Mouse (Mus musculus) mouse trophoblast stem cell (cell line): ENCODE data around the gene Dcaf6.

Experiments
- in situ Hi-C, 2 experiments: fragments of 300-500 bp; cut with MseI, MboI; formaldehyde crosslinking; loops; 2 replicates in 1 of 2; 3 replicates in 1 of 2; pipeline ENCODE4 v1.15.1; 2025

The Dcaf6 gene

DNA sequence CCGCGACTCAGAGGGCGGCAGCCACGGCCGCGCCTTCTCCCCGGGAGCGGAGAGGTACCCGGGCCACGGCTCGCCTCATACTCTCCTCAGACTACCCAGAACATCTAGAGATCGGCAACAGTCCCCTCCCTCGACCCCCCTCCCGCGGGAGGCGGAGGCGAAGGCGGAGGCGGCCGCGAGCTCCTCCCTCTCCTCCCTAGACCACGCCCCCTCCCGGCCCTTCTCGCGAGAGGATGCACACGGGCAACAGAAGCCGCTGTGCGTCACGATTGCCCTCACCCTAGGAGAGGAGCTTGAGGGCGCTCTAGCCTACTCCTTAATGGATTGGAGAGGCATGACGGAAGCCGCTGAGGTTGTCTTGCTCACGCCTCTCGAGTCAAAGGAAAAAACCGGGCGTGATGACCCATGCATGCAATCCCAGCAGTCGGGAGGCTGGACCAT, at the start of gene Dcaf6, which contains the start of gene Mpc2:
Gene Dcaf6, minus strand, starts transcription at position 116 of the 441 bp plus-strand sequence.
Gene Mpc2, plus strand, starts transcription at position 278 of the 441 bp plus-strand sequence.
- in situ Hi-C loops: no loop called here

DNA sequence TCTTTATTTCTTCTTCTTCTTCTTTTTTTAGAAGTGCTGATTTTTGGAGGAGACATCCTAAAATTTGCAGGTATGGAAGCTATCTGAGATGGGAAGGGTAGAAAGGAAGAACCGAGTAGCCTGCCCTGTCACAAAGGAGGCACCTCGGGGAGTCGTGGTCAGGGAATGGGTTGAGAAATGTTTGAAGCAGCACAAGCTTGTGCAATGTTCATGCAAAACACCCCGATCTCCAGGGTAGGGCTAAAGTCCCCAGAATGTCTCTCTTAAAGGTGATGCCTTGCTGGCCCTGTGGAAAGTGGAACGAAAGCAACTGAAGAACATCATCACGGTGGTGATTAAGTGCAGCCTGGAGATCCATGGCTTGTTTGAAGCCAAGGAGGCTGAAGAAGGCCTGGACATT, 46.0 kb upstream of the Dcaf6 start:
- in situ Hi-C loops: no loop called here

DNA sequence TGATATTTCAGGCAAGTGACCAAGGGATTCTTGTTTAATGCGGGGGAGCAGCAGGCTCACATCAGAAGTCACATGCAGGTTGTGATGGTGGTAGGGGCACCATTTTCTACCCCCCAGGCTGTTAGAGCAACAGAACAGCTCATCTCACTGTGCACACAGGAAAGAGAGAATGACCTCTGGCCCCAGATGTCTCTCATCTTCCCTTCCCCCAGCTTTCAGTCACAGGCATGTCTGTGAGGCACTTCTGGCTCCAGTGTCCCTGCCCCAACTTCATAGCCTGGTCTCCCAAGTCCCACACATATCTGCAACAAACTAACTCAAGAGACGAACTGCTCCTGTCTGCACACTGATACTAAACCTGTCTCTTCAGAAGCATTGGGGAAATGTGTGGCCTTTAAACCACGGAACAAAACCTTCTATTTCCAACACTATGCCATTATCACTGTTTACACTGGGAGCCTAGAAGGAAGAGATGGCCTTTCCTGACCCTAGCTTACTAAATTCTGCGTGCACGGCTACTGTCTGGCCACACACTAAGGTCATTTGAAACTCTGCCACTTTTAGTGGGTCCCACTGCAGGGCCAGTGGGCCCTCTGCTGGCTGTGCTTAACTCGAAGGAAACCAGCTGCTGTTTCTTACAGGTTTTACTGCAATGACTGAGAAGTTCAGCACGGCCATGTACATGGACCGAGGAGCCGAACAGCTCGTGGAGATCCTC, 43.2 kb upstream of the Dcaf6 start:
- in situ Hi-C loops: no loop called here

DNA sequence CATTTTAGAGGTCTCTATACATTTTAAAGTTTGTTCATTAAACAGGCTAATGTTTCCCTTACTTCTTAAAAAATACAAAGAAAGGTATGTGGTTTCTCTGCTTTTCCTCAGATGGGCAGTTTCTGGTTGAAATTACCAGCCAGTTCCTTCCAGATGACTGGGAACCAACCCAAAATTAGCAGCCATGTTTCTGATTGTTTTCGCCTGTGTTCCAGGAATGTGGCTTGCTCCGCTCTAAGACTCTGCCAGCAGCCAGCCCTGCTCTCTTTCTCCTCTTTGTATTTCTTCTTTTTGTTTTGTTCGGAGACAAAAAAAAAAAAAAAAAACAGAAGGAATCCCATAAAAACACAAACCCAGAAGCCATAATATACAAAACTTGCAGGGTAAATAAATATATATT, 38.6 kb upstream of the Dcaf6 start:
- in situ Hi-C loops: no loop called here

DNA sequence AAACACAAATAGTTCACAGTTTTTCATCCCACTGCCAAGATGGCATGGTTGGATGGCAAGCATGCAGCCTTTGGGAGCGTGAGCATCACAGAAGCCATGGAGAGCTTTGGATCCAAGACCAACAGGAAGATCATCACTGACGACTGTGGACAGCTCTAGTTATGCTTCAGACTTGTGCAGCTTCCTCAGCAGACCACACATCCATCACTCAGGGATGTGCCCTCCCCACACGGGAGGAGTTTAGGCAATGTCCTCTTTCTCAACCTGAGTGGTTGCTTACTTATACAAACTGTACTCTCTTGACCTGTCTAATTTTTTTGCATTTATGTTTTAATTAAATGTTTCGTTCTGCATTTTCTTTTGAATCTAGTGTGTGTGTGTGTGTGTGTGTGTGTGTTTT, 28.9 kb upstream of the Dcaf6 start:
- in situ Hi-C loops: no loop called here

DNA sequence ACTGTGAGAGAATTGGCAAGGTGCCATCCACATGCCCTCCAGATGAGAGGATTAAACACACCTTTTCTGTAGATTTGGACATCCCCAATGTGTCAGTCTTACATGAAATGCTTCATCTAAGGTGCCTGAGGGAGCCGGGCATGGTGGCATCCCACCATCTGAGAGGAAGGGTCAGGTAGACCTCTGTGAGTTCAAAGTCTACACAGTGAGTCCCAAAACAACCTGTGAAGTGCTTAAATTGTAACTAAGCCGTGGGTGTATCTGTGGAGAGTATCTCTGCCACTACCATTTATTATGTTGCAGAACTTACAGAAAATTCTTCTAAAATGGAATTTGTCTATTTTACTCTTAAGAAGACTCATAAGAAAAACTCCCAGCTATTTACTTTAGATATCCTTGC, 25.8 kb upstream of the Dcaf6 start:
- in situ Hi-C loops: no loop called here

DNA sequence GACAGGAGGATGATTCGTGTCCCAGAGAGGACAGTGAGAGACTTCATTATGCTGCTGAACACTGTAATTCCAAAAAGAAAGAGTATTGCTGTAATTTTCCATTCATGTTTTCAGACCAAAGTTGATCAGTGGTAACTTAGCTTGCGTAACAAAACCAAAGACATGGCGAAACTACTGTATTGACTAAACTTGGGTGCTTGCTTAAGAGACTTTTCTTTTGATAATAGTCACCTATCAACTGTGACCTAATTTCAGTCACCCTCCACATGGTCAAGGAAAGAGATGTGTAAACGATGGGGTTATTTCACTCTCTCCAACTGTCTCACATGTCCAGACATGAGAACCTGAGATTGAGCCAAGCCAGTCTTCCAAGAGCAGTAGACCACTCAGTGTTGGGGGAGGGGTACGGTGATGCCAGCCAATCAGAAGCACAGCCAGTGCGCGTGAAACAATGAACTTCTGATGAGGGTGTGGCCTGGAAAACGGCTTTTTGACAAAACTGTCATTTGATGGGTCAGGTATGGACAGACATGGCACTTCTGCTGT, 24.5 kb upstream of the Dcaf6 start, which contains the start of gene Adcy10:
Gene Adcy10, plus strand, starts transcription at position 496 of the 546 bp plus-strand sequence.
- in situ Hi-C loops: no loop called here

DNA sequence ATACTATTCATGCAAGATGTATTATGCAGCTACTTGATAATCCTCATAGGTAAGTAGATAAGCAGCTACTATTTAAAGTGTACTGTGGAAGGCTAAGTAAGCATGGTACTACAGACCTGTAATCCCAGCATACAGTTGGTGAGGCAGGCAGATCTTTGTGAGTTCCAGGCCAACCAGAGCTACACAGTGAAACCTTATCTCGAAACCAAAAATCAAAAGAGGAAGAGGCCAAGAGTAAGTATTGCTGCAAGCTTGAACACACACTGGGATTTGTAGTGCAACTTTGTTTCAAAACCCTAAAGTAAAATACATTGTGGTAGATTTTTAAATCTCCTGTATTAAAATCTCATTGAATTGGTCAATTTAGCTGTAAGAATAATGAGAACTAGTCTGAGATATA, 11.2 kb upstream of the Dcaf6 start:
- in situ Hi-C loops: no loop called here

DNA sequence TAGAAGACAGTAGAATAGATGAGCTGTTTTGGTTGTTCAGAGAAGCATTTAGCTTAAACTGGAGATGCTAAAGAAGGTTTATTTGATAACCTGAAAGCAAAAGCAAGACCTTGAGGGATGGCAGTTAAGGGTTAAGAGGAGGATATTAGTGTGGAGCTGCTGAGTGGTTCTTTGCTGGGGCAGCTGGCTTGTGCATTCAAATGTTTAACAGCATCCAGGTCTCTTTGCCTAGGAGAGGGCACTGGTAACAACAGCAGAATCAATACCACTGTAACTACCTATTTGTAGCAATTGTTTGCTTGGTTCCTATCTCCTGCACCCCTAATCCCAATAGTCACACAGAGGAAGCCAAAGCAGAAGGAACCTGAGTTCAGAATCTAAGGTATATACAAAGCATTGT, 9.4 kb upstream of the Dcaf6 start:
- in situ Hi-C loops: no loop called here

DNA sequence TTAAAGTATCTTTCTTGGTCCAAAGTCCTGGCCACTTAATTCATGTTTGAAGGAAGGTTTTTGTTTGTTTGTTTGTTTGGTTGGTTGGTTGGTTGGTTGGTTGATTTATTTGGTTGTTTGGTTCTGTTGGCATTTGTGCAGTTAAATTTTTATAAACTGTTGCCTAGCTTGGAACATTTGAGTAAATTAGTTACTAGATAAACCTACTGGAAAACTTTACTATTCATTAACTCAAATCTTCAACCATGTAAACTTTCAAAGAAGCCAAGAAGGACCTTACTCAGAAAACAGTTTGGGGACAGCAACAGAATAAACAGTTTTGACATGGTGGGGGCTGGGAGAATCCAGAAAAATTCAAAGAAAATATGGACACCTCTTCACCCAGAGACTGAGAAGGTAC, 8.7 kb upstream of the Dcaf6 start:
- in situ Hi-C loops: no loop called here

DNA sequence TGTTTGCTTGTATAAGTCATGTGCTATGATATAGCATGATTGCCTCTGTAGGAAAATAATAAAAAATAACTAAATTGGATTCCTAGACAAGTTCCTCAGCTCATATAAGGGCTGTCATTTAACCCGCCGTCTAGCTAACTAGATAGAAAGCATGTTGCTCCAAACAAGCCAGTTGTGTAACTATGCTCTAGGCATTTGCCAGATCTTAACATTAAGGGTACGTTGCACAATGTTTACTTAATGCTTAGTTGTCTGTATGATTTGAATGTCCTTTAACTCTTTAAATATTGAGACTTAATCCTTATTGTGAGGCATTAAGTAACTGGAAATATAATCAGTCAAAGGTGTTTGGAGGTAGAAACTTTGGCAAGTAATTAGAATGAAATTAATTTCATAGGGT, 4.3 kb upstream of the Dcaf6 start:
- in situ Hi-C loops: no loop called here

DNA sequence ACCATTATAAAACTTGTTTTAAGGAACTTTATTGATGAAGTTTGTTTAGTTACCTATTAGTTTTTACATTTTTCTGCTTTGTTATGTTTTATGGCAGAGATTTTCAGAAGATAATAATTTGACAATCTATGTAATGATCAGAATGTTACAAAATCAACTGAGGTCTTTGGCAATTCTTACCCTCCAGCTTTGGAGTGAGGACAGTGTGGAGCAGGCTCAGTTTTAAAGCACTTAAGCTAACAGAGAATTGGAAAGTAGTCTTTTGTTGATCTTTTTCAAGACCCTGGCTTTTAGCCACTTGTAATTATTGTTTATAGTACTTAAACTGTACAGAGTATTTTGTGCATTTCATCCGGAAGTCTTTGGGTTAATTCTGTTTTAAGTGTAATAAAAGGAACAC, 2.6 kb upstream of the Dcaf6 start:
- in situ Hi-C loops: no loop called here

DNA sequence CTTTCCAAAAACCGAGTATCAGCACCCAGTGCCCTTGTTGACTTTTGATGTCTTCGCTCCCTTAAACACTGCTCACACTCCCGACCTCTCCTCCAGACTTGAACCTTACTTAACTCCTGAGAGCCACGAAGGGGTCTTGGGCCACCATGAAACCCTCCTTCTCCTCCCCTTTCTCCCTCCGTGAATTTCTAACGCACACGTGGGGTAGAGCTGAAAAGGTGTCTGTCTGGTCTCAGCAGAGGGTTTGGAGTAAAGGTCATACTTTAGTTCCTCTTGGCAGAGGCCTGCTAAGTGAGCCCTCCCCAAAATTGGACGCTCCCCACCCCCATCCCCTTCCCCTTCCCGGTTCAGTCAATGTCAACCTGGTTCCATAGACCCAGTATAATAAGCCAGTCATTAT, 1.4 kb upstream of the Dcaf6 start:
- in situ Hi-C loops: no loop called here

DNA sequence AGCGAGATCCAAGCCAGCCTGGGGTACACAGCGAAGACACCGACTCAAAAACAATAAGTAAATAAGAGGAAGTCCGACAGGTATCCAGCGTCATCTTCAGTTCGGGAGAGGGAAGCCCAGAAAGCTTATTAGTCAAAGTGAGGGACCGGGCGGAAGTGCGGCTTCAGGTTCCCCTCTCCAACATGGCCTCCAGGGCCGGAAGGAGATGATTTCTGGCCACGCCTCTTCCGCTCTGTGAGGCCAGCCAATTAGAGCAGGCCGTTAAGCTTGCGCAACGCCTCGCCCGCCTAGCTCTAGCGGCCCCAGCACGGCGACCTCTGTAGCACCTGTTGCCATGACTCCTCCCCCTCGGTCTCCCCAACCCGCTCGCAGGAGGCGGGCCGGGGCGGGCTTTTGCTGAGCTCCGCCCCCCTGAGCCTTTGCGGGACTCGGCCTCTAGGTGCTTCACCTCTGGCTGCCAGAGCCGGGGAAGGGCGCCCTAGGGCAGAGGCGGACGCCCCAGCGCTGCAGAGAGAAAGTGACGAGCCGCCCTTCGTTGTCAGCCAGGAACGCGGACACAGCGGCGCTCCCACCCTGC, 614 bp upstream of the Dcaf6 start:
- in situ Hi-C loops: no loop called here

DNA sequence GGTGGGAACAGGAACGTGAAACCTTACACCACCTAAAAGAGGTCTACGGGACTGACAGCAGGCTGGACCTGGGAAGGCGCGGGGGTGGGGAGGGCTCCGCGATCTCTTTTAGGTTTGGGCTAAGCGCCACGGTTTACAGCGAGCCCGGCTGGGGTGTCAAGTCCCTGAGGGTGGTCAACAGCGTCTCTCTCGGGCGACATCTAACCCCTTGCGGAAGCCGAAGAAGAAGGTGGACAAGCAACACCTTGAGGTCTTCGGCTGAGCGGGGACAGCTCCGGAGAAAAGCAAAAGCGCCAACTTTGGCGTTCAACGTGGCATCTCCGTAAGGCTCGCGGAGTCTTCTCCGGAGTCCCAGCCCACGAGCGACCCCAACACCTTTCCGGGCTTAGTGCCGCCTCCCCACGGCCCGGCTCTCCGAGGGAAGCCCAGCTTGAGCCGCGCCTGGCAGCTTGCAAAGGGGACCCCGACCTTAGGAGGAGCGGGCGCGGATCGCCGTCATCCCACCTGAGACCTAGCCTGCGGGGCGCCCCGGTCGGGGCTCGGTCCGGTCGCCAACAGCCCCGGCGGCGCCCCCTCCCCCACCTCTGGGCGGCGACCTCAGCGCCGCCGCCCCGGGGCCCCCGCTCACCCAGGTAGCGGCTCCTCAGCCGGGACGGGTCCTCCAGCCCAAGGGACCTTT, 633 bp downstream of the Dcaf6 start:
- in situ Hi-C loops: no loop called here

DNA sequence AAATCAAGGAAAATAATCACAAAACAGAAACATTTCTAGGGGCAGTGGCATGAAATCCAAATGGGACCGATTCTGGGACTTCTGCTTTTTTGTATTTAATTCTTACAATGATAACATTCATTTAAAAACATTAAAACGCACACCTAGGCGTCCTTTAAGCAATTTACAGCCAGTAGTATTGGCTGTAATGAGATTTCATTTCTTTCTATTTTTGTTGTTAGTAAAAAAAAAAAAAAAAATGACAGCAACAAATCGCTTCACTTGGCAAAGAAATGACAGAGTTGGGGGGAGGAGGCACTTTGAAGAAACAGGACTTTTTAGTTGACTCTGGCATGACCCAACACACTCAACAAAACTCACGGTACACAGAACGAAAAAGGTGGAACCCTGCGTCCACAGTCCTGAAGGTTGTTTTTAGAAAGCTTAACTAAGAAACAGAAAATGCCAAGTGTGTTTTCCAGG, 1.2 kb downstream of the Dcaf6 start:
- in situ Hi-C loops: no loop called here

DNA sequence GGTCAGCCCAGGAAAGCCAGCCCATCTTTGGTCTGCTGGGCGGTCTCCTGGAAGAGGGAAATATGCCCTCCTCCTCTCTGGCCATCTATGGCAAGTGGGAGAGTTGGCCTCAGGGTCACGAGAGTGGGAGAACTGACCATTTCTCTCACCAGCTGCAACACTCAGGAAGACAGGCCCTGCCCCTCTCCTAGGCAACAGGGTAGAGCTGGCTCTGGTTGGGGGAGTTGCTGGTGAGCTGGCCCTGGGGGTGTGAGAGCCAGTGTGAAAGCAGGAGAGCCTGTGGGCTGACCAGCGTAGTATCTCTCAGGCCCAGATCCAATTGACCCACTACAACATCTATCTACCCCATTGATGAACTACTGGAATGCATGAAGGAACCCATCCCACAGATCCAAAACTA, 18.6 kb downstream of the Dcaf6 start:
- in situ Hi-C loops: no loop called here

DNA sequence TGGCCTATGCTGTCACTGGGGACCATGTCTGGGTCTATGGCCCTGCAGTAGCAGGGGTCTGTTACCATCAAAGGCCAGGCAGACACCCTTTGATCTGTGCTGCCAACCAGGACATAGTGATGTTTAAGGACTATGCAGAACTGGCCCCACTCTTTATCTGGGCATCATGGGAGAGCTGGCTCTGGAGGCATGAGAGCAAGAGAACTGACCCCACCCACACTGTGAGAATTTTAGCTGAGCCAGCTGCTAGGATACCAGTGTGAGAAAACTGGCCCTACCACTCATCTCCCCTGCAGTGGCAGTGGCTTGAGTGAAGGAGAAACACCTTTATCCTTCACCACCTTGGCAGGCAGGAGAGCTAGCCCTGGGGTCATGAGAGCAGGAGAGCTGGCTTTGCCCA, 19.1 kb downstream of the Dcaf6 start:
- in situ Hi-C loops: no loop called here

DNA sequence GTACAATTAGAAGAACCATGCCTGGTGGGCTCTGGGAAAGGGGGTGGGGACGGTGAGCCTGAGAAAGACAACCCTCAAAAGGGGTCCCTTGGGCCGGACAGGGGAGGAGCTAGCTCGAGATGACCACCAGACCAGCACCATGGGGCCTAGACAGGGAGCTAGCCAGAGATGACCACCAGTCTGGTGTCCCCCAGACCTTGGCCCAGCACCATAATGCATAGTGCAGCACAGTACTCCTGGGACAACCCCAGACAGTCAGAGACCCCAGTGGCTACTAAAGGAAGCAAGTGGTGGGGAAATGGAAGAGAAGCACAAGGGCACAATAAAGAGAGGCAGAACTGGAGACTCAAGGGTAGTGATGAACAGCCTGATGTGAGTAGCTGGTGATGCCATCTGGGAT, 19.5 kb downstream of the Dcaf6 start:
- in situ Hi-C loops: no loop called here

DNA sequence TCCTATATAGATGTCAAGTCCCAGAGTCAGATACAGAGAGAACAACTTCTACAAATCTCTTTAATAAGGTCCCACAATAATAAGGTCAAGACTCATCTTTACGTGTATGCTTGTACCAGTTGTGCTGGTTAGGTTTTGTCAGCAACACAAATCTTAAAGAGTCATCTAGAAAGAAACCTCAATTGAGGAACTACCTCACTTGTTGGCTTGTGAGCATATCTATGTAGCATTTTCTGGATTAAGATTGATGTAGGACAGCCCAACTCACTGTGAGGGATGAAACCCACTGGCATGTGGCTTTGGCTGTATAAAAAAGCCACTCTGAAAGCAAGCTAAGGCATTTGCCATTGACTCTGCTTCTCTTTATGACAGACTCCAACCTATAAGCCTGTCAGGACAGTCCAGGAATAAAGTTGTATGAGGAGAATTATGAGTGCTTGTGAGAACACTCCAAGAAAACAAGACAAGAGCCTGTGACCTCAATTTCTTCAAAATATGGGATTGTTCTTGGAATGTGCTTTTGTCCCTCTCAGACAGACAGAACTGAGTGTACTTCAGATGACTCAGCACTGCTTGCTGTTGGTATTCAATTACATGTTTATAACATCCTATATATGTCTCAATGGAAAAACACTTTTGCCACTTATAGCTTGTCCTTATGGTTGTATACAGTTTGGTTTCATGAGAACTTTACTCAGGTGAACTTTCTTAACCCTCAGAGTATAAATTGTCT, 21.8 kb downstream of the Dcaf6 start:
- in situ Hi-C loops: no loop called here

DNA sequence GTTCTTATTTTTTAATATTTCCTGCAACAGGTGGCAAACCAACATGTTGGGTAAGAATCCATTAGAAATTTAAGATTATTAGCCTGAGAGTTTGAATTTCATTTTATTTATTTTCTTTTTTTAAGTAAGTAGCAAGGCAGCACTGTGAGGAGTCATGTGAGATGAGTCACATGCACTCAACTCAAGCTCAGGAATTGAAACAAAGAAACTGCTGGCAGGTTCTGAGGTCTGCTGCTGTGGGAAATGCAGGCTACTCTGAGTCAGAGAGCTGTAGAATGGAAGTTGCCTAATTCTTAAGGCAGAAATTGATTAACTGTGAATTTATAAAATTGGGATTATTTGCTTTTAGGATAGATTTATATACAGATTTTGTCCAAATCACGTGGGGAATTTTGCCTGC, 27.4 kb downstream of the Dcaf6 start:
- in situ Hi-C loops: no loop called here

DNA sequence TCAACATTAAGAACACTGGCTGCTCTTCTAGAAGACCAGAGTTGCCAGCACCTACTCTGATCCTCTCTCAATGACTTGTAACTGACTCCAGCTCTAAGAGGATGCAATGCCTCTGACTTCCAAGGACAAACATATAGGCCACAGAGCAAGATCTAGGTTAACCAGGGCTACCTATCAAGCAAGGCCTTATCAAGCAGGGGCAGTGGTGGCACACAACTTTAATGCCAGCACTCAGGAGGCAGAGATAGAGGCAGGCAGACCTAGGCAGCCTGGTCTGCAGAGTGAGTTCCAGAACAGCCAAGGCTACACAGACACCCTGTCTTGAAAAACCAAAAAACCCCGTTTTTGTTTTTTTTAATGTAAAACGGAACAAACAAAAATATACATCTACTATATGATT, 34.0 kb downstream of the Dcaf6 start:
- in situ Hi-C loops: no loop called here
